Mouse (Mus musculus): ENCODE results near the gene Ttc7b.
A peak's percentile ranks its signal among the peaks of the same experiment; 100 is the strongest.

The Ttc7b gene

GRCm38 (mm10) chr12:100306336-100306735 lies 214.3 kb downstream of the Ttc7b start:
- DNase-seq (ENCODE audit: low read depth, low spot score), result no peak

- DNase-seq (ENCODE audit: low read depth, low spot score), result no peak
Measured at GRCm38 (mm10) chr12:100305051-100305673, 215.5 kb downstream of the Ttc7b start.

GRCm38 (mm10) chr12:100304280-100304679 lies 216.3 kb downstream of the Ttc7b start:
- no peak for DNase-seq (ENCODE audit: low read depth, low spot score)

GRCm38 (mm10) chr12:100303141-100303540 lies 217.5 kb downstream of the Ttc7b start:
- DNase-seq (ENCODE audit: low read depth, low spot score), result no peak

GRCm38 (mm10) chr12:100300446-100300845 lies 220.2 kb downstream of the Ttc7b start:
- DNase-seq (ENCODE audit: low read depth, low spot score), result no peak

GRCm38 (mm10) chr12:100299322-100299726 lies 221.3 kb downstream of the Ttc7b start:
- DNase-seq (ENCODE audit: low read depth, low spot score), result no peak

- no peak for DNase-seq (ENCODE audit: low read depth, low spot score)
Measured at GRCm38 (mm10) chr12:100298788-100299187, 221.8 kb downstream of the Ttc7b start.

- DNase-seq (ENCODE audit: low read depth, low spot score), result no peak
Measured at GRCm38 (mm10) chr12:100297961-100298360, 222.7 kb downstream of the Ttc7b start.

- DNase-seq (ENCODE audit: low read depth, low spot score), result no peak
Measured at GRCm38 (mm10) chr12:100294457-100294856, 226.2 kb downstream of the Ttc7b start.

GRCm38 (mm10) chr12:100293956-100294355 lies 226.7 kb downstream of the Ttc7b start:
- no peak for DNase-seq (ENCODE audit: low read depth, low spot score)

GRCm38 (mm10) chr12:100290711-100291685 lies 229.6 kb downstream of the Ttc7b start:
- DNase-seq (ENCODE audit: low read depth, low spot score), result peak; percentile 57

GRCm38 (mm10) chr12:100290178-100290531 lies 230.5 kb downstream of the Ttc7b start:
- DNase-seq (ENCODE audit: low read depth, low spot score), result no peak

GRCm38 (mm10) chr12:100289267-100290177 lies 231.1 kb downstream of the Ttc7b start:
- peak; percentile 30 for DNase-seq (ENCODE audit: low read depth, low spot score)

- no peak for DNase-seq (ENCODE audit: low read depth, low spot score)
Measured at GRCm38 (mm10) chr12:100288018-100288417, 232.6 kb downstream of the Ttc7b start.

- DNase-seq (ENCODE audit: low read depth, low spot score), result no peak
Measured at GRCm38 (mm10) chr12:100287565-100287964, 233.1 kb downstream of the Ttc7b start.

GRCm38 (mm10) chr12:100283283-100283682 lies 237.3 kb downstream of the Ttc7b start:
- DNase-seq (ENCODE audit: low read depth, low spot score), result no peak

GRCm38 (mm10) chr12:100282025-100282885 lies 238.4 kb downstream of the Ttc7b start:
- DNase-seq (ENCODE audit: low read depth, low spot score), result peak; percentile 71

GRCm38 (mm10) chr12:100280972-100281794 lies 239.4 kb downstream of the Ttc7b start:
- no peak for DNase-seq (ENCODE audit: low read depth, low spot score)

GRCm38 (mm10) chr12:100279898-100280297 lies 240.7 kb downstream of the Ttc7b start:
- no peak for DNase-seq (ENCODE audit: low read depth, low spot score)

- DNase-seq (ENCODE audit: low read depth, low spot score), result no peak
Measured at GRCm38 (mm10) chr12:100278358-100278757, 242.3 kb downstream of the Ttc7b start.
